Mouse (Mus musculus) fibroblast of lung, adult 2 months (primary cell): ENCODE results near the gene Gm20388.
A peak's percentile ranks its signal among the peaks of the same experiment; 100 is the strongest.

ENCODE experiments used
- DNase-seq: peaks from one replicate; pipeline ENCODE4 v3.0.0-alpha.2; 2011; ENCODE audit warnings: low read depth

The Gm20388 gene

GRCm38 (mm10) chr8:122462510-122462909 is 2551.9 kb downstream of the Gm20388 start:
- DNase-seq = no peak

DNA sequence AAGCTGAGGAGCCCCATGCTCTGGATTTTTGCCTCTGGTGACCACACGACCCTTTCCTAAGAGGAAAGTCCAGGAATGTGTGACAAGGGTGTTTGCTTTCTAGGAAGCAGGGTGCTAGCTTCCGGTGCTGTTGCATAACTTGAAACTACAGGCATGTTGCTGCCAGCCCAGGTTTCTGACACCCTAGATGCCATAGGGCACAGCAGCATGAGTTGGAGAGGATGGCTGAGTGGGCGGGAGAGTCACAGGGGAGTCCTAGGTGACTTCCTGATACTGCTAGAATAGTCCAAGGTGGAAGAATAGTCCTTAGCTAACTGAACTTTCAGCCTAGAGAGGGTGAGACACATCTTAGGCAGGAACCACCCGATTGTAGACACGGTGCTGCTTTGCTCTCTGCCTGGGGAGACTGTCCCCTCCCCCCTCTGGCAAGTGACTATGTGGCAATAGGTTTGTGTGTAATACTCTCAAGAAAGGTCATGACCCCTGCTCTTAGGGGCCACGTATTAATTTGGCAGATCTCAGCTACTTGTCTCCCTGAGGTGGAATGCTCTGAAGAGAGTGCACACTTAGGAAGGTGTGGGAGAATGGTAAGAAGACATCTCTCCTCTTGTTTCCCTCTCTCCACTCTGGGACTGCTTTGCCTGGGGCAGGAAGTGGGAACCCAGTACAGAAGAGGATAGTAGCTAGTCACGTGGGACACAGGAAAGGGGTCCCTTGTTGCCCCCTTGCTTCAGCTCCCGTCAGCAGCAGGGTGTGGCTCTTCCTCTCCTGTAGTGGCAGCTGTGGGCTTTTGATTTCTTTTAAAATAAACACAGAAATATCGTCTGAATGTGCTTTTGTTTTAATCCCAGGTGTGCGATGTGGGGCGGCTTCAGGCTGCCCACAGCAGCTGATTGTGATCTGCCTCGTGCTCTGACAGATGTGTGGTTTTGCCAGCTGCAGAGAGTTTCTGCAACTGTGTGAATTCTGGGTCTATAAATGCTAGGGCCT is 2553.3 kb downstream of the Gm20388 start:
- no peak for DNase-seq

- DNase-seq = no peak
Observed at GRCm38 (mm10) chr8:122464985-122465384, 2554.3 kb downstream of the Gm20388 start.

DNA sequence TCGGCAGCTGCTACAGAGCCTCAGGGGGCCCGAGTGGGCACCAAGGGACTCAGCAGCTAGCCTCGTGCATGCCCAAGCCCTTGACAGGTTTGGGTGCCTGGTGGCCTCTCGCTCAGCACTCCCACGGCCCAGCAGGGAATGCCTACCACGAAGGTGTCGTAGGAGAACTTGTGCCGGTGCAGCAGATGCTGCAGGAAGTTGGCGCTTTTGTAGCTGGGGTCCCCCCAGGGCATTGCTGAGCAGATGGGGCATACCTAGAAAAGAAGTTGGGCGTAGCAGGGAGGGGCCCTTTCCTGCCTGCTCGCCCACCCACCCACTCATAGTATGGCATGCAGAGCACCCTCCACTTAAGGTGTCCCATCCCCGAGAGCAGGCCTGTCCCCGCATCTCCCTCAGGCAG is 2557.2 kb downstream of the Gm20388 start:
- no peak for DNase-seq

- DNase-seq = no peak
Observed at GRCm38 (mm10) chr8:122469407-122469806, 2558.8 kb downstream of the Gm20388 start.

DNA sequence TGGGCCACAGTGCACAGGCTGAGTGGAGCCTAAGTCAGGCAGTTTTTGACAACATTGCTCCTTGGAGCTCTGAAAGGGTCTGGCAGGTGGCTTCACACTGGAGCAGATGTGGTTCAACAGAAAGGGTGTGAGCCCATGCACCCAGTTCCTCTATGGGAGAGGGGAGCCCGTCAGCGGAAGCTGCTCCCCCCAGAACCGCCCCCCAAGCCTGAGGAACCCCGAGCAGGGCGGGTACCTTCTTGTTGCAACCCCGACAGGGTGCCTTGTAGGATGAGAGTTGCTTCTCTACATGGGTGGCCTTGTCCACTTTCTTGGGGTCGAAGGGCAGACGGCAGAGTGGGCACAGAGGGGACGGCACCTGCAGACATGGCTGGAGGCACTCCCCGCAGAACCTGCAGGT is 2559.3 kb downstream of the Gm20388 start:
- no peak for DNase-seq

GRCm38 (mm10) chr8:122470691-122471090 is 2560.1 kb downstream of the Gm20388 start:
- no peak for DNase-seq

DNA sequence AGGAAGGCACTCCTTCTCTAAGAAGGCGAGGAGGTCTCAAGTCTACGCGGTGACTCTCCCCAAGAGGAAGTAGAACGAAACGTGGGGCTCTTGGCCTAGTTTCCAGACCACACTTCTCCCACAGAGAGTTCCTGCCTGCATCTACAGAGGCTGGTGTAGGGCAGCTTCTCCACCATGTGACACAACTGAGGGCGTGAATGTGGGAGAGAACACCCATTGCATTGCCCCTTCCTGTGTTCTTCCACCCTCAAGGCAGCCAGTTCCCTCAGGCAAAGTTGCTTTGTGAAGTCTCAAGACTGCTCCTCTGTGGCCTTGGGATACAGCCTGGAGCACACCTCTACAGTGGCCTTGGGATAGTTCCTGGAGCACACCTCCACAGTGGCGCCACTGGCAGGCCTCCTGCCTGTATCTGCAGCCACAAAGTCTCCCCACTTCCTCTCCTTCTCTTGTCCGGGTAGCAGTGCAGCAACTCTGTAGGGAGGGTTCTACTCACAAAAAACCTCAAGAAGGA is 2563.3 kb downstream of the Gm20388 start:
- DNase-seq = no peak

DNA sequence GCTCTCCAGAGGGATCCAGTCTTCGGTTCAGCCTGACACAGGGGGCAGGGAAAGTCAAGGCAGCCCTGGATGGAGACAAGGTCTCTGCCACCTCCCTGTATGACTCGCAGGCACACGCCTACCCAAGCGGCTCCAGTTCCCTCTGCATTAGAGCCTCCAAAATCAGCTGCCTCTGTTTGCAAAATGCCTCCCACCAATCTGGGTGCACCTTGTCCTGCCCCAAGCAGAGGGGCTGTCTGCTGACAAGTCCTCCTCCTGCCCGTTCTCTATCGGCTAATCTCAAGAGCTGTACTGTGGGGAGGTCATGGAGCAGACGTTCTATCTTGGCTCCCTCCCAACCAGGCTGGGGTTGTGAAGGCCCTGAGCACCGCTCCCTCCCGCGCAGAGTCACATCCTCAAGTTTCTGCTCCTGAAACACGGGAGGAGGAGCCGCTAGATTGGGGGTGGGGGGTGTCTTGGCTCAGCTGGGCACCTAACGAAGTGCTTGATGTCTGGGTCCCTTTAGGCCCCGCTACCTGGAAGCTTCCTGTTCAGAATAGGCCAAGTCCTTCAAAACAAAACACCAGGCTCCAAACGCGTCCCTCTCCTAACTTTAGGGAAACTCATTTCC is 2564.4 kb downstream of the Gm20388 start:
- DNase-seq = peak; percentile 4

GRCm38 (mm10) chr8:122475580-122476320 is 2565.1 kb downstream of the Gm20388 start, which contains the start of the genes Rnf166 and Ctu2:
Gene Rnf166, minus strand, starts transcription at chr8:122476064.
Gene Ctu2, plus strand, starts transcription at chr8:122476143.
- peak; percentile 45 for DNase-seq

- DNase-seq = no peak
Observed at GRCm38 (mm10) chr8:122482448-122482847, 2571.8 kb downstream of the Gm20388 start.

- DNase-seq = no peak
Observed at GRCm38 (mm10) chr8:122483877-122484276, 2573.2 kb downstream of the Gm20388 start.

DNA sequence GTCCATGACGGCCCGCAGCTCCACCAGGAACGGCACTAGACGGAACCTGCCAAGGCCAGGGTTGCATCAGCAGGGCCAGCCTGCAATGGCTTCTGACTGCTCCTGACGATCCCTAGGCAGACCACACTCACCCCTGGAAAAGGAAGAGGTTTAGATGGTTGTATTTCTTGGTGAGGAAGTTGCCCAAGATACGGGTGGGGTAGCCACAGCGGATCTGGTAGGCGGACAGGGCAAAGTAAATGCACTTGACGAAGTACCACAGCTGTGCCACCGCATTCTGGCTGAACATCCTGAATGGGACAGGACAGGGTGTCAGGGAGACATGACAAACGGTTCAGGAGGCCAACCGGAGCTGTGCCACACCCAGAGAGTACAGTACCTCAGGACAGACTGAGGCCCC is 2574.2 kb downstream of the Gm20388 start:
- DNase-seq = no peak

GRCm38 (mm10) chr8:122488387-122488786 is 2577.7 kb downstream of the Gm20388 start:
- no peak for DNase-seq

GRCm38 (mm10) chr8:122497016-122497734 is 2586.5 kb downstream of the Gm20388 start:
- no peak for DNase-seq

- DNase-seq = no peak
Observed at GRCm38 (mm10) chr8:122497912-122498311, 2587.3 kb downstream of the Gm20388 start.

- peak; percentile 25 for DNase-seq
Observed at GRCm38 (mm10) chr8:122500856-122501255, 2590.2 kb downstream of the Gm20388 start.

GRCm38 (mm10) chr8:122511552-122511951 is 2600.9 kb downstream of the Gm20388 start:
- DNase-seq = no peak

GRCm38 (mm10) chr8:122512392-122512791 is 2601.8 kb downstream of the Gm20388 start:
- no peak for DNase-seq

GRCm38 (mm10) chr8:122515699-122516098 is 2605.1 kb downstream of the Gm20388 start:
- no peak for DNase-seq

DNA sequence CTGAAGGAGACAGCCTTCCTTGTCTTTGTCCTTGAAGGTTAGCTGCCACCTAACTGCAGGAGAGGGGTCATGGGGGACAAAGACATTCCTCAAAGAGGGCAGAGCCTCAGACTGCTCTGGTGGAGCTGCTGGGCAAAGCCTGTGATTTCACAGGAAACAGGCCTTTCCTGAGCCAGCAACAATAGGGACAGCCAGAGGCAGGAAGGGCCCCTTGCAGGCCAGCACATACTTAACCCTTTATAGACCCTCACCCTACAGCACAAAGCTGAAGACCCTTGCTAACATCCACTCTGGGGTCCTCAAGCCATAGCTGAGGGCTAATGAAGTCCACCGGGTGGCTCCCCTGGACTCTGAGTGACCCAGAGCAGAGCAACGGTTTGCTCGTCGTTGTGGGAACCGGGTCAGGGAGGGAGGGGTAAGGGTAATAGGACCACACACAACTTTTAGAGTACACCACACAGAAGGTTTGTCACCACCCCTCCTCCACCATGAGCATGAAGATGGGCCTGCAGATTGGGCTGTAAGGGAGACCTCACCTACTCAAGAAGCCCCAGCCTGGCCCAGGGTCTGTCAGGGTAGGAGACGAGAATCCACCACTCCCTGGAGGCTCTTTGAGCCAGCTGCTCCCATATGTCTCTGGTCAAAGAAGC is 2607.0 kb downstream of the Gm20388 start:
- no peak for DNase-seq
